Mouse (Mus musculus) testis, postnatal 14 days (tissue): ENCODE results near the gene Grip1.

ENCODE experiments used
- DNase-seq: peaks from one replicate; pipeline ENCODE4 v3.0.0; 2021; ENCODE audit warnings: low spot score

The Grip1 gene

DNA sequence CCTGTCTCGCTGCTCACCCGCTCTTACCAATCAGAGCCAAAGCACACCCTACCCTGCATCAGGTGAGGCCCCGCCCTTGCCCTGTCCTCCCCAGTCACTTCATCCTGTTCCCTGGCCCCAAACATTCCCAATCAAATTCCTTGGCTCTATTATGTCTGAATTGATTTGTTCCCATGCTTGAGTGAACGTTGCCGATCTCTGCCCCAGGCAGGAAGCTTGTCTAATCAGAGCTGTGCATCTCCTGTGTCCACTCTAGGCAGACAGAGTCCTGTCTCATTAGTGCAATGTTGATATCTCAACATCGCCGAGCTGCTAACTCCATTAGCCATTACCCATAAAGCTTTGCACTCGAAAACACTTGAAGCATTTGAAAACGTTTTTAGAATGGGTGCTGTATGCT is 210.0 kb downstream of the Grip1 start:
- no peak for DNase-seq

DNA sequence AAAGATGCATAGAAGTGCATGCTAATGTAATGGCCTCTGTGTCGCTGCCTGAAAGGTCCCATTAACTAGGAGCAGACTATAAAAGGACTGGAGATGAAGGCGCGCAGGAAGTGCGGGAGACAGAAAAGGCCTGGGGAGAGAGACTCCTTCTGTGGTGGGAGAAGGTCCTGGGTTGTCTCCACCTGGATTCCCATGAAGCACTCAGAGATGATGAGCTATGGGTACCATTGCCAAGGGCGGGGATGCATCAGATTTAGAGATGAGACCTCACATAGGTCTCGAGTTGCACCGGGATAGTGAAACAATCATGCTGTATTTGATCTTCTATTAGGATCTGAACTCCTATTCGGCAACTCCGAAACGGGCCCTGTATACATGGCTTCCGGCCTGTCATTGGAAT is 212.8 kb downstream of the Grip1 start:
- DNase-seq, result no peak

DNA sequence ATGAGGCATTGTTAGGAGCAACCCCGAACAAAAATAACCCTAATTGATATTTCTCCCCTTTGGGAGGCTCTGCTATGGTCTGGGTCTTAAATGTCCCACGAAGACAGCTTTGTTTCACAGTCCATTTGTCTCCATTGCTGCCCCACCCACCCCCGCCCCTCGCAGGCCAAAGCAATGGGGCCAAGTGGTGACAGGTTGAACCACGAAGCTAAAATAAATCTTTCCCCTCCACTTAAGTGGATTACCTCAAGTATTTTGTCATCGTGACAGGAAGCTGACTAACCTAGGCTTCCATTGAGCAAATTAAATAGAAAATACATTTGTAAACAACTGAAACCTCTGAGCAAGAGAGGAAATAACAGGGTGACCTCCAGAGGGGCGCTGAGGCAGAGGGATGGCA is 216.8 kb downstream of the Grip1 start:
- no peak for DNase-seq

DNA sequence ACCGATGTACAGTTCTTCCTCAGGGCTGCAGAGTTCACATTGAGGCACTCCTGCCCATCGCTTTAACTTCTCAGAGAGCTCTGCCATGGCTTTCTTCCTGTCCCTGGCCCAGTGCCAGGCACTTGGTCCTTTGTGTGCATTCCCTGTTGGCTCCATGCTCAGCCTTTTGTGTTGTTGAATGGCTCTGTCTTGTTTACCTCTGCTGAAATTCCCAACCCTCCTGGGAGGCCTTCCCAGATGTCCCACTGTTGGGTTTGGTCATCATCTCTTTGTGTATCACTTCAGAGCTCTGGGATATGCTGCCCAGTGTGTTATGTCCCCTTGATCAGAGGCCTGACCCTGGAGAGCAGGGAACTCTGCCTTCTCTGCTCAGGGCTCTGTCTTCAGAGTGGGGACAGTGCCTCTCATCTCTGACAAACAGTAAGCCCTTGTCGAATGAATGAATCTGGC is 230.8 kb downstream of the Grip1 start:
- DNase-seq, result no peak

DNA sequence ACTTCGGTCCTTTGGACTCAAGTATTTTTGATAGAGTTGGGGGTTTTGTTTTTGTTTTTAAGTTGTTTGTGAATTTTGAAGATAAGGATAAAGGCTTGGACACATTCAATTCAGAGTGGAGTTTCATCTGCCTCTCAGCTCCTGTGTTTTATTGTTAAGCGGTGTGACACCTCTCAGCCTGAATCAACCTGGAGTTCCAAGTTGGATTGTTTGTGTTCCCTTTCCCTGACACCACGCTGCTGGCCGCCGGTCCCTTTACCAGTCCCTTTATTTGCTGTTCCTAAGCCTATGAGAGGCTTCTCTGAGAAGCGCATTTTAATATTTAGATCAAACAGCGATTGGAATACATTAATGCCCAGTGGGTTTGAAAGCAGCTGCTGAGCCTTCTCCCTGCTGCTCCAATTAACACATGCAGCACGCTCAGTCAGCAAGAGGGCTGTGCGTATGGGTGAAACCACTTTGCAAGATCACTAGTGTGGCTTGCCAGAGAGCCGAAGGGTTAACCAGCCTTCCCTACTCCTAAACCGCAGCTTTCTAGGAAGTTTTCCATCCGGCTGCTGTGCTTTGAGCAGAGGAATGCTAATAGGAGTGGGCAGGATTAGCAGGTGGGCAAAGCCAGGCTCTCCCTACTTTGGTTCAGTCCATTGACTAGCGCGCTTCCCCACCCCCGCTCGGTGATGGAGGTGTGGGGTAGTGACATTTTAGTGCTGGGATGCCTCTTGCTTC is 237.9 kb downstream of the Grip1 start:
- DNase-seq, result no peak

DNA sequence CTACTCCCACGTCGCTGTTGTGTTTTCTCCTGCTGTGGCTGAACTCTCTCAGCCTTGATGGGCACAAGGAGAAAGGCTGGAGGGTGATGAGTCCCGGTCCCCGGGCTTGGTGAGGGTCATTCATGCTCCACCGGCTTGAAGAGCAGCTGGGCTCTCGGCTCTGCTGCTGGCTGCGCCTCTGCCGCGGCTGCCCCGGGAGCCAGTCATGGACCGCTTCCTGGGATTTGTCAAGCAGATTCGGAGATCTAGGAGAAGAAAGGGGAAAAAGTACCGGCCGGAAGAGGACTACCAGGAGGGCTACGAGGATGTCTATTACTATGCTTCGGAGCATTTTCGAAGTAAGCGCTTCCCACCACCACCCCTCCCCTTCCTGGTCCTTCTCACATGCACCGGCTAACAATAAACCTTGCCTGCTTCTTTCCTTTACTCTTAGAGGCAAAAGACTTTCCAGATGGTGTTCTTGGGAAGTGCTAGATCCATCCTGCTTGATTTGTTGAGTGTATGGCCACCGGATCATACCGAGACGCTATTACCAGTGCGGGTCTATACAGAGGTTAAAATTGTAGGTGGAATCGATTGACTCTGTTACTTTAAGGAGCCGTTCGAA is 238.8 kb downstream of the Grip1 start:
- no peak for DNase-seq

DNA sequence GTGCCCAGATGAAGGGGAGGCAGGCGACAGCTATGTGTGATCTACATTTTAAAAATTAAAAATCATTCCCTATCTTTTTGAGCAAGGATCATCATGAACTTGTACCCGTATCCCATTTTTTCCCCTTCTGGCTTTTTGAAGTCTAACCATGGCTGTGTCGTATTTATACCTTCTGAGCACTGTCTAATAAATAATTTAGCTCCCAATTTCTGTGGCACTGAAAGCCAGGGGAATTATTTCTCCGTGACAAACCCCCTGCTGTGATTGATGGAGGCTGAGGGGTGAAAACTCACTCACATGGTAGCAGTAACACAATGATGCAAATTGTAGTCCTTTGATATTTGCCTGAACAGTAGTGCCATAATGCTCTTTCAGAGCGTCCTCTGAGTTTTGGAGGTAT is 239.8 kb downstream of the Grip1 start:
- DNase-seq, result no peak

DNA sequence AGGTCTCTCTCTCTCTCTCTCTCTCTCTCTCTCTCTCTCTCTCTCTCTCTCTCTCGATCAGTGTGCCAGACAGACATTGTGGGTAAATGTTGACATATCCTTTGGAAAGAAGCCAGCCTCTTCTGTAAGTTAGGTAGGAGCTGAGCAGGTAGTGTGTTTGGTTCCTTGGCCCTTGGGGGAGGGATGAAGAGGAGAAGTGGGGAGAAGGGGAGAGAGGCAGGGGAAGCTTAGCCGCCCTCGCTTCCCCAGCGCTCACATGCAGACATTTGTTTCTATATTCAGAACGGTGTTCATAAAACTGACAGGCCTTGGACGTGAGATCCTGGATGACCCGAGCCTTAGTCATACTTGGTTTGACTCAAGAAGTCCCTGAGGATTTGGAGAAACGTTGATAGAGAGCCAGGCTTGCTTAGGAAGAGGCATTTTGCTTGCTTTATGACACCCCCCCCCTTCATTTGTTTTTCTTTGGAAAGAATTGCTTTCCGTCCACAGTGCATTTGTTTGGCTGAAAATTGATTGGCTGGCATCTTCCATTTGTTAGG is 243.7 kb downstream of the Grip1 start:
- DNase-seq, result no peak

DNA sequence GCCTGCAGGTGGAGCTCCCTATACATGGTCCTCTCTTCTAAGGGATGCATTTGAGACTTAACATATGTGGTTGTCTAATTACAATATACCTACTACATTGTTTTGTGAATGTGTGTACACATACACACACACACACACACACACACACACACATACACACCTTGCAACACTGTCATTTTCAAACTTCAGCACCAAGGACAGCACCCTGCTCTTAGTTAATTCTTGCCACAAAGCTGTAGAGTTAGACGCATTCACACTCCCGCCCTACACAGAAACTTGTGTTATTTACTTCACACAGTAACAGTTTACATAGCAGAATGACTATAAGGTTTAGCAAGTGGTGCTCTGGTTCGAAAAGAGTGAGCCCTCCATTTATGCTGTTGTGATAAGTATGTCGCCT is 251.7 kb downstream of the Grip1 start:
- DNase-seq, result no peak

DNA sequence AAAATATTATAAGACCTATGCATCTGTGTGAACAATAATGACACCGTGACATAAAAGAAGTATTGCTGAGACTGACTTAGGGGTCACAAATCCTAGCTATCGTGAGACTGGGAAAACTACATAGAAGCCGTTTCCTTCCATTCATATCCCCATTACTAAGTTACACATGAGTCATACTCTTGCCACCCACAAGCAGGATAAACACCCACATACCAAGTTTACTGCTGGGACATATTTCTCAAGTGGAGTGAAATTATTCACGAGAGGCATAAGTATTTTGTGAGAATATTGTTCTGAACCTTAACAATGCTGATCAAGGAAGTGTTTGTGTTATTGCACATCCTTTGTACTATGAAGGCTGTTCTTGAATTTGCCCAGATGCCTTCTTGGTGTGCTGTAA is 252.7 kb downstream of the Grip1 start:
- DNase-seq, result no peak

DNA sequence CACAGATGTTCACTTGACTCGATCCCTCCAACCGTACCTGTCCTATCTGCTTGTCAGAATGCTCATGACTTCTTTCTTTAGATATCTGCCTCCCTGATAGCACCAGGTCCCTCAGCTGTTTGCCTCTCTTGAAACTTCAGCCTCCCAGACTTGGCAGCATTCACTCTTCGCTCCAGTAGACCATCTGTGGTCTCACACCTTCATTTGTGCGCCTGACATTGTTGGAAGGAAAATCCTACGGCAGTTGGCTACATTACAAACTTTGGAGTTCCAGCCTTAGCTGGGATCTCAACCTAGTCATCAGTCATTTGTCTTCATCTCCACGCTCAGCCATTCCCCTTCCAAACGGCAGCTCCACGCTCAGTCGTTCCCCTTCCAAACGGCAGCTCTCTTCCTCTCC is 253.4 kb downstream of the Grip1 start:
- no peak for DNase-seq

DNA sequence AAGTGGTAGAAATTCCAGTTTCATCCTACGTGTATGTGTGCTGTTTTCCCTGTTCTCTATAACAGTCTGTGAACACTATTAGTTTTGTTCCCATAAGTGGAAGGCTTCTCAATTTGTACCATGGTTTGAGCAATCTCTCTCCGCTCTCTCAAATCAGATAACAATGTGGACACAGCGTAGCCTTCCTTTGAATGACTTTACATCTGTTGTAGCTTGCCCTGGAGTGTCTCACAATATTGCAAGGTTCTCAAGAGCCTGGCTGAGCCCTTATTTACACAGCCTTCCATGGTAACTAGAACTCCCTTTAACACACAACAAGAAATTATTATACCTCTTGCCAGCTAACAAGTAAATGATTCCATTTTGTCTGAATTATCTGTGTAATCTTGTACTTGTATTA is 268.3 kb downstream of the Grip1 start:
- no peak for DNase-seq

DNA sequence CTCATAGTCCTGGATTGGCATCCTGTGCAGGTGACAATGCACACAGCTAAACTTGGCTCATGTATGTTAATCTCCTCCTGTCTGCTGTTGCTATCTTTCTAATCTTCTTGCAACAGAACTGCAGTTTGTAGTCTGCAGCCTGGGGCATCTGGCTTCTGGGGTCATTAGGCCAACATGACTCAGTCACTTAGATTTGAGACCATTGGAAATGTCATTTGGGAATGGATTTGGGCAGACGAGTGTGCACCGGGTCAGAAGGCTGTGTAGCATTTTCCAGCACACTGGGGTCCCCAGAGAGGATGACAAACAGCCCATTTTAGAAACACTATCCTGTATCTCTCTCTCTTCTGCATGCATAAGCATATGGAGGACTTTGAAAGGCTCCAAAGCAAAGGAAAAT is 268.8 kb downstream of the Grip1 start:
- no peak for DNase-seq

DNA sequence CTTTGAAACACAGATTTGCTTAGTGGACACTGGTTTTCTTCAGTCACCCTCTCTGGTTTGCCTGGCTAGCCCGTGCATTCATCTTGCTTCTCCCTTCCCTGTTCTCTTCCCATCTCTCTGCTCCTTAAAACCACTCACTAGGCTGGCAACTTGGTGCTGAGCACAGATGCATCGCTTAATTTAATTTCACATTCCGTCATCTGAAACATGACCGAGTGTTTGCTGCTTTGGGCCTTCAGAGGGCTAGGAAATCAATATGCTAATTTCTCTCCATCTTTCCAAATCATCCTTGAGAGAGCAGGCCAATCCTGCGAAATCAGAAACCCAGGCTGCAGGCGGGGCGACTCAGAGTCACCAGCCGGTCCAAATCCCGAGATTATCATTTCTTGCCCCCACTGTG is 270.0 kb downstream of the Grip1 start:
- DNase-seq, result no peak

DNA sequence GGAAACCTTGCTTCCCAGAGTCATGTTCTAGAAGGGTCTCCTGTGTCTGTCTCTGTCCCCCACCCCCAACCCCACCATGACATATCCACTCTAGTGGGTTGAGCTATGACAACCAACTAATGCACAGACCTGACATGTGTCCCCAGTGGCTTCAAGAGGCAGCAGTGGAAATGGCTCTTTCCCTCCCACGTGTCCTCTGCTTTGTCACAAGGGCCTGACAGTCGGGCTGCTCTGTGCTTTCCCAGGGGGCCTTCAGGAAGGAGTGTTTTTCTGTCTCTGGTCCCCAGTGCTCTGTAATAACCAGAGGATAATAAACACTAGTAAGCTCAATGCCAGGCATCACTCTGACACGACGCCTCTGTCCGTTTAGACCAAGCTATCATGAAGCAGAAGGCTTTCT is 271.7 kb downstream of the Grip1 start:
- DNase-seq, result no peak

DNA sequence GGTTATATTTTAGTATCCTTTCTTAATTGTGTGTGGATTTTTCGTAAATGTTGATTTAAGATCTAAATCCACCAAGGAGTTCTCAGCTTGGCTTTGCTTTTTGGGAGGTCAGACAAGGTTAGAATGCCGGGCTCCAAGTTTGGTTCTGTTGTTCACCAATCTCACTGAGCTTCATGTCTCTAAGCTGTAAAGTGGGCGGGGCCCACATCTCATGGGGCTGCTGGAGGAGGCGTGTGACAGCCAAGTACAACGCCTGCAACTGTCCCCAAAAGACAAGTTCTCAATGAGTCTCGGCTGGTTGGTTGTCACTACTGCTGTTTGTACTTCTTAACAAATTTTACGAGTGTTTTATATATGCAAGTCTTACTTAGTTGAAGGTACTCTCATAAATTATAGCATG is 272.3 kb downstream of the Grip1 start:
- no peak for DNase-seq

DNA sequence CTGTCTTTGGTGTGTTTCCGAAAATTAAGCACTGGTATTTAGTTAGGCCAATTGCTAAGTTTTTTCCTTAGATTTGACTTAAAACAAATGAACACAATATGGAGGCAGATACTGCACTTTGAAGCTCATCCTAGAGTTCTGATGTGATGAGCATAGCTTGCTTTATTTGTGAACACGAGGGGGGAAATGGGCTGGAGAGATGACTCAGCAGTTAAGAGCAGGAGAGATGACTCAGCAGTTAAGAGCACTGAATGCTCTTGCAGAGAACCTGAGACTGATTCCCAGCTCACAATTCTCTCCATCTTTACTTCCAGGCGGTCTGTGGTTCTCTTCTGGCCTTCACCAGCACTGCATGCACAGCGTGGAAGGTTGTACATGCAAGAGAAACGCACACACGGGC is 273.3 kb downstream of the Grip1 start:
- DNase-seq, result no peak

DNA sequence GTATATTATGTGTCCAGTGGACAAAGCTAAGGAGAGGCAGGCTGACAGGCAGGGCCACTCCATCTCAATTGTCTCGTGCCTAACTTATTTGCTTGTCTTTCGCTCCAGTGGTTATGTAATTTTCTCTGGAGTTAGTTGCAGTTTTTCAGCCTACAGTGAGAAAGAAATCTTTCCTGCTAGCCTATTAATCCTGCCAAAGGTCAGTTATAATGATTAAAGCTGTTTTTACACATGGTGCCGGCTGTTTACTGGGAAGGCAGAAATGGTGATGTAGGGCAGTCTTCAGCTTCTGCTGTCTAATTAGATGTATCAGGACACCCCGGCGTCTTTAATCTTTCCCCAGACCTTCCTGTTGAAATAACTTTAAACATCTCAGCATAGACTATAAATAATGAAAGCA is 276.6 kb downstream of the Grip1 start:
- no peak for DNase-seq

DNA sequence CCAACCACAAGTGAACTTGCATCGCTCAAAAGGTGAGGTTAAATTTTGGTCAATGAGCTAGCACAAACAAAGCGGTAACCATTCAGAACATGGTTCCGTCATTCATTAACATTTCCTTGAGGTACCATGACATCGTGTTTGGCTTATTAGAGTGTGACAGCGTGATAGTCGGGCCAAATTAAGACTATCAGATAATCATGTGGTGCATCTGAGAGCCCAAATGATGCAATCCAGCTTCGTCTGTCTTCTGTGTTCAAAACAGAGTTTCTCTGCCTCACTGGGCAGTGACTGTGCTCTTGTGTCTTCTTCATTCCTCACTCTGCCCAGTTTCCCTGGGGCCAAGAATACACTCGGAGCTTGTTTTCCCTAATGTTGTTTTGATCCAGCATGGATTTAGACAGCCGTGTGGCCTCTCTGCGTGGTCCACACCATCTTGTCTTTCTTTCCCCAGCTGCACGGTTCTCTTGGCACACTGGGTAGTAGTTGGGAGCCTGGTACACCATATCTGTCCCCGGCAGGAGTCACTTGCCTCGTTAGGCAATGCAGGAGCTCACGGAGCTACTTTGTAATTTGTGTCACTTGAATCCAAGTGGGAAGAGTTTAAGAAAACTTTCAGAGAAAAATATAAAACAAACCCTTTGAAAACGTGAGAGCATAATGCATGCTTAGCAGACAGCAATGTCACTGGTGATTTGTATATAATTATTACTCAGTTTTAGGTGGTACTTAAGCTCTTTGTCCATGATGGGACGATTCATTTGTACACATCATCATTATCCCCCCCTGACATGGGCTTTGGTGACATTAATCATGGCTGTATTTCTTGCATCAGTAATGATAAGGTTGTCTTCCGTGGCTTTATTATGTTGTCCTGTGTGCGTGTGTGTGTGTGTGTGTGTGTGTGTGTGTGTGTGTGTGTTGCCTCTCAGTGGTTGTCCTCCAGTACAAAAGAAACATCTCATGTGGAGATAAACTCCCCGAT is 281.7 kb downstream of the Grip1 start:
- no peak for DNase-seq

DNA sequence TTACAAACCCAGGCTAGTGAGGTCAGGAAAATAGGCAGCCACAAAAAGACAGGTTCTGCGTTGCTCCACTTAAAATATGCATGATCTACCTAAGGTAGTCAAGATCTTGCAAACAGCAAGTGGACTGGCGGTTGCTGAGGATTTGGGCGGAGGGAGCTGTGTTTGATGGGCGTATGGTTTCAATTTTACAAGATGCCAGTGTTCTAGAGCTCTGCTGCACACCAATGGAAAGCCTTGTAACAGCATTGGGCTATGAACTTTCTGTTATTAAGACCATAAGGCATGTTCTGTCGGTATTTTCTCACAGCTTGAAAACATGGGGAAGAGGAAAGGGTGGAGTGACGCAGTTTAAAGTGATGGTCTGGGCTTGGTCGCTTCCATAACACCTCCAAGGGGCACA is 285.8 kb downstream of the Grip1 start:
- DNase-seq, result no peak

DNA sequence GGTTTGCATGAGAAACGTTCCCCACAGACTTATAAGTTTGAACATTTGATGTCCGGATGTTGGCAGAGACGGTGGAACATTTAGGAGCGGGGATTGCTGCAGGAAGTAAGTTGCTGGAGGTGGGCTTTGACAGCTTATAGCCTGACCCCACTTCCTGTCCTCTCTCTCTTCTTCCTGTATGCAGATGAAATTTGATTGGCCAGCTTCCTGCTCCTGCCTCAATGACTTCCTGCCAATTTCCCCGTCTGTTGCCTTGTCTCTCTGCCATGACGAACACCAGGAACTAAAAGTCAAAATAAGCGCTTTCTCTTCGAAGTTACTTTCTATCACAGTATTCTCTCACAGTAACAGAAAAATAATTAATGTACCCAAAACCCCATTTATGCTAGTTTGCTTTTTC is 289.1 kb downstream of the Grip1 start:
- no peak for DNase-seq

DNA sequence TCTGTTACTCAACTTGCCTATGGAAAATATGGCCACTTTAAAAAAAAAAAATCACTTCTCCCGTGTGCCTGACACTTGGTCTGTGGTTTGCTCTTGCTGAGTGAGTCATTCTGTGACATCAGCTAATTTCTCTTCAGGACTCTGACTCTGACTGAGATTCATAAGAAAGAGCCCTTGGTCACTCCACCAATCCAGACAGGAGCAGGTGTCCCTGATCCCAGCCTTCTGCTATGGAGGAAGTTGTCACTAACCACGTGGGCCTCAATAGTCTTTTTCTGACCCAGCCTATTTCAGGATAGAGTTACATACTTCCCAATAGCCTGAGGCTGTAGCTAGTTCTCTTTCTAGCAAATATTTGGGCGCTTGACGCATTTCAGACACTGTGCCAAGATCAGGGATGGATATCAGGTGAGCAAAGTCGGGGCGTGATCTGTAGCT is 298.8 kb downstream of the Grip1 start:
- no peak for DNase-seq

DNA sequence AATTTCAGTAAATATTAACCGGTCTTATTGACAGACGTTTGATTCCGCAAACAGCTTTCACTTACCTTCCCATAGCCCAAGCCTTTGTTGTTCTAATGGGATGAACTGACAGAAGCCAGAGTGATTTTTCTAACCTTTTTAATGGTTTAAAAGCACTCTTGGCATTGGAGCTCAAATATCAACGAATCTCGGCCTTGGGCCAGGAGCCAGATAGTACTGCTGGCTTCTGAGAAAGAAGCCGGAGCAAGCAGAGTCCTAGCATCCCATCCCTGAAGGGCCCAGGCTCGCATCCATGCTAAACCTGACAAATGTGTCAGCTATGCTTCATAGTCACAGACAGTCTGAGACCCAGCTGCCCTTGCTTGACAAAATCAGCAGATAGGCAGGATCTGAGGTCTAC is 302.6 kb downstream of the Grip1 start:
- DNase-seq, result no peak
